Mouse (Mus musculus) megakaryocyte, embryonic 14.5 days (primary cell): ENCODE data around the gene Runx3. TPM values are rescaled to one million over a fixed set of nuclear protein-coding genes. Genes with fewer than 3 reads are reported as not detected.

Experiments
- H3K27me3 ChIP-seq: replicated peaks from 2 replicates; pipeline ENCODE3; 2012; ENCODE audit warnings: inconsistent platforms
- H3K36me3 ChIP-seq: replicated peaks from 2 replicates; pipeline ENCODE3; 2012; ENCODE audit warnings: low read length, inconsistent platforms, mixed read lengths
- H3K4me1 ChIP-seq: 2 replicates; pipeline ENCODE4 v1.6.1; 2012; ENCODE audit warnings: inconsistent platforms
- H3K4me3 ChIP-seq: replicated peaks from 2 replicates; pipeline ENCODE3; 2012; ENCODE audit warnings: moderate library complexity, mild to moderate bottlenecking, inconsistent platforms
- H3K9me3 ChIP-seq: 2 replicates; pipeline ENCODE4 v1.6.1; 2012; ENCODE audit warnings: inconsistent platforms
- FLI1 ChIP-seq: IDR thresholded peaks from 2 replicates; pipeline ENCODE4 v1.6.1; 2012; ENCODE audit warnings: low read length, inconsistent platforms, mixed read lengths
- GATA1 ChIP-seq: IDR thresholded peaks from 3 replicates; pipeline ENCODE4 v1.6.1; 2012; ENCODE audit warnings: mixed read lengths, low read length, inconsistent platforms, borderline replicate concordance
- polyA plus RNA-seq: library from polyadenylated mRNA; stranded (reverse); fragments of >175 nt; gene quantifications from 2 replicates; pipeline ENCODE4 v1.2.3, GENCODE M21; 2012; ENCODE audit warnings: low replicate concordance; ENCODE audit not compliant: insufficient read depth

Runx3 gene
- polyA plus RNA-seq, 1 experiment, result 128 TPM

- peaks cover 3% of the 10 kb centered on the region for H3K36me3 ChIP-seq
- H3K4me3 ChIP-seq, result peak overlapping the region; percentile 56
- TF ChIP-seq GATA1 (no peak), FLI1 (no peak)
- peaks cover 60% of the 10 kb centered on the region for H3K4me1 ChIP-seq
- H3K9me3 ChIP-seq, result 0 out of 2 replicates have a peak, but pooled peaks cover under 1% of the 10 kb centered on the region
- H3K27me3 ChIP-seq, result no peaks in the 10 kb centered on the region
These were observed 84.8 kb downstream of the Runx3 start for GRCm38 (mm10) chr4:135205254-135205653.

DNA sequence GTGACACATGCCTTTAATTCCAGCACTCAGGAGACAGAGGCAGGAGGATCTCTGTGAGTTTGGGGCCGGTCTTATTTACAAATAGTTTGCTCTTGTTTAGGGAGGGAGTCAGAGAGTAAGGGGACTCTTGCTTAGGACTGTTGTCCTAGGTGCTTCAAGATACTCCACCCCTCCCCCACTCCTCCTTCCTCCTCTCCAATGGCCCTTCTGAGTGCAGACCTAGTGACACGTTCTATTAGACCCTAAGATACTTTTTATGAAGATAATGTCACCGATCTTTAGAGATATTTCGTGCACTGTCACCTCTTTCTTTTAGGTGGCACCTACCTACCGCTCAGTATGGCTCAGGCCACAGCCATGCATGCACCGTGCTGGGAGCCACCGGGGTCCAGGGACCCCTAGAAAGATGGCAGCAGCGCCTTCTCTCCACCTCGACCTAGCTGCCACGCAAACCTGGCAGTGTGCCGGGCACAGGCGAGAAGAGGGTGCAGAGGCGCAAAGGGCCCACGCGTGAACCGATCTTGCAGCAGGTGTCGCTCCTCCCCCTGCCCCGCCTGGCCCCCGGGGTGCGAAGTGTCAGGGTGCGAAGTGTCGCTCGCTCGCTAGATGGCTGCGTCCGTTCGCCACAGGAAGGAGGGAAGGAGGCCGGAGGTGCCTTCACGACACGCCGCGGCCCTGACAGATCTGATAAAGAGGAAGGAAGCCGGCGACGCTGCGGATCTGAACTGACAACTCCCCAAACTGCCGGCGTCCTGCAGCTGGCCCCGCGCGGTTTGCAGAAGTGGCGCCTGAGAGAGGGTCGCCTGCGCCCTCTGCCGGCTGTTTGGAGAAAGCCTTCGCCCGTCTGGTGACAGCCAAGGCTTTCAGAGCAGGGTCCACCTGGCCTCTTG is 85.5 kb downstream of the Runx3 start:
- Histone ChIP-seq H3K4me3 (peak overlapping the region; percentile 94), H3K4me1 (peaks cover 60% of the 10 kb centered on the region), H3K27me3 (no peaks in the 10 kb centered on the region), H3K9me3 (peaks cover 6% of the 10 kb centered on the region; the same call in 1 of the 2 replicates), H3K36me3 (peaks cover 10% of the 10 kb centered on the region)
- TF ChIP-seq GATA1 (no peak; the same call in 2 of the 3 replicates), FLI1 (no peak)

- TF ChIP-seq FLI1 (no peak), GATA1 (no peak)
- H3K36me3 ChIP-seq, result peaks cover 44% of the 10 kb centered on the region
- H3K9me3 ChIP-seq, result peaks cover 6% of the 10 kb centered on the region; the same call in 1 of the 2 replicates
- H3K4me1 ChIP-seq, result peaks cover 36% of the 10 kb centered on the region
- H3K27me3 ChIP-seq, result no peaks in the 10 kb centered on the region
- H3K4me3 ChIP-seq, result no peak overlapping the region
These were observed 89.4 kb downstream of the Runx3 start for GRCm38 (mm10) chr4:135209846-135210245.

GRCm38 (mm10) chr4:135219652-135220051 is 99.2 kb downstream of the Runx3 start:
- Histone ChIP-seq H3K9me3 (no peaks in the 10 kb centered on the region), H3K27me3 (no peaks in the 10 kb centered on the region), H3K4me1 (peaks cover 68% of the 10 kb centered on the region), H3K36me3 (peaks cover 98% of the 10 kb centered on the region), H3K4me3 (no peak overlapping the region)
- TF ChIP-seq FLI1 (no peak), GATA1 (no peak)

- TF ChIP-seq GATA1 (no peak), FLI1 (no peak)
- Histone ChIP-seq H3K9me3 (no peaks in the 10 kb centered on the region), H3K27me3 (no peaks in the 10 kb centered on the region), H3K36me3 (peaks cover 96% of the 10 kb centered on the region), H3K4me3 (no peak overlapping the region), H3K4me1 (peaks cover 77% of the 10 kb centered on the region)
These were observed 100.2 kb downstream of the Runx3 start for GRCm38 (mm10) chr4:135220641-135221040.

DNA sequence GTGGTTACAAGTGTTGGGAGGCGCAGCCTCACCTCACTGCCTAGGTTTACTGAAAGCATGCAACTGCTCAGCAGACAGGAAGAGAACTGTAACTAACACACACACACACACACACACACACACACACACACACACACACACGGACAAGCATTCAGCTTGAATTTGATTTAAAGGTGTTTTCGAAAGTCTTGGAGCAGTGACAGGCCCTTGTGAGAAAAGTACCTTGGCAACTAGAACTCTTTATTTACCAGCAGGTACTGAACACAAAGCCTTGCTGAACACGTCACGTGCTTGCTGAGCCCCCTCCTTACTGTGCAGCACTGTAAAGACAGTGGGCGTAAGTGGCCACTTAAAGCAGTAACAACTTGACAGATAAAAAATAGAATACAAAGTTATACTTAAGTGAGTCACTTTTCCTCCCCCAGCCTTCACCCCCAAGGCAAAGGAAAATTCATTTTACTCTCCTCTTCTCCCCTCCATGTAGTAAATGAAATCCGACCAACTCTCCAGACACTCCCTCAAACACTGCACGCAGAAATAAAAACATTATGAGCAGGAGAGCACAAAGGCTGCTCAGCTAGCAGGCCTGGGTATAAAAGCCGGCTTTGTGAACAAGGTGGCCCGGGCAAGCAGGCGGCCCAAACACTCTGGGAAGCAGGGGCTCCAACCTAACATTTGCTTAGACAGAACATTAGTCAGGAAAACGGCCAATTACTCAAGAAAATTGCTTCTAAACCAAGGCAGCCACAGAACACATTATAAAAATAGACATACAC is 101.4 kb downstream of the Runx3 start:
- no peaks in the 10 kb centered on the region for H3K9me3 ChIP-seq
- H3K4me1 ChIP-seq, result peaks cover 79% of the 10 kb centered on the region

DNA sequence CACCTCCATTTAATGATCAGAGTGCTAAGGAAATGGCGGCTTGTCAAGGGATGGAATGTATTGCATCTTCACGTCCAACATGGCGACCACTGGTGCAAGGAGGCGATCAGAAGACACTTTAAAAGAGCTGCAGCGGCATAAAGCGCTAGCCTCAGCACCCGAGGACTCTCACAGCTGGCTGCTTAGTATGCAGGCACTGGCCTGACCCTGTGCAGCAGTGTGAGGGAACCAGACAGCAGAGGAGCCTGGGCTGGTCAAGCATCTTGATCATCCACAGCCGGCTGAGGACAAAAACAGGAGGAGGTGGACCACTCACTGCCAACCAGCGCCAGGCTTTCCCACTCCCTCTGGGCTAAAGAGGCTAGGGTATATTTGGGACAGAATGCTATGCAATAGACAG is 103.4 kb downstream of the Runx3 start:
- Histone ChIP-seq H3K4me3 (no peak overlapping the region), H3K36me3 (peaks cover 87% of the 10 kb centered on the region), H3K9me3 (no peaks in the 10 kb centered on the region), H3K4me1 (peaks cover 96% of the 10 kb centered on the region), H3K27me3 (no peaks in the 10 kb centered on the region)
- TF ChIP-seq GATA1 (no peak), FLI1 (no peak)

More for the DNA sequence above, 101.4 kb downstream of the Runx3 start:
- TF ChIP-seq GATA1 (no peak), FLI1 (no peak)
- no peaks in the 10 kb centered on the region for H3K27me3 ChIP-seq
- no peak overlapping the region for H3K4me3 ChIP-seq
- peaks cover 96% of the 10 kb centered on the region for H3K36me3 ChIP-seq

- no peaks in the 10 kb centered on the region for H3K9me3 ChIP-seq
- H3K4me3 ChIP-seq, result peak overlapping the region; percentile 75
- H3K27me3 ChIP-seq, result no peaks in the 10 kb centered on the region
- no peak for TF ChIP-seq FLI1
- no peak for TF ChIP-seq GATA1
- H3K36me3 ChIP-seq, result peaks cover 84% of the 10 kb centered on the region
- H3K4me1 ChIP-seq, result peaks cover 99% of the 10 kb centered on the region
These were observed 105.7 kb downstream of the Runx3 start for GRCm38 (mm10) chr4:135226008-135226667.

Other genes with a start within 250 kb of the Runx3 start
- gene Tmem50a, start 205.6 kb upstream of the Runx3 start, polyA plus RNA-seq, result 8.9 and 16.9 TPM in 2 replicates
- gene Rsrp1, start 197.1 kb upstream of the Runx3 start, polyA plus RNA-seq, result 176 and 605 TPM in 2 replicates
- gene Syf2, start 189.8 kb upstream of the Runx3 start, polyA plus RNA-seq, result 6.0 and 63.1 TPM in 2 replicates
- 19.4 and 27.6 TPM in 2 replicates for gene Clic4, start 152.2 kb downstream of the Runx3 start, polyA plus RNA-seq
- 207 and 466 TPM in 2 replicates for gene Srrm1, start 232.7 kb downstream of the Runx3 start, polyA plus RNA-seq